Mouse (Mus musculus) CH12.LX (cell line): ENCODE data around the gene Kdm7a. TPM values are rescaled to one million over a fixed set of nuclear protein-coding genes. Genes with fewer than 3 reads are reported as not detected.

Experiments
- DNase-seq: peaks from one replicate; pipeline ENCODE4 v3.0.0-alpha.2; 2013; ENCODE audit errors: extremely low read depth
- H3K27ac ChIP-seq: 2 replicates; pipeline ENCODE4 v1.5.1; 2012; ENCODE audit warnings: low read depth, mild to moderate bottlenecking, control low read depth, moderate library complexity; ENCODE audit not compliant: insufficient read depth
- H3K27me3 ChIP-seq: replicated peaks from 2 replicates; pipeline ENCODE3; 2012; ENCODE audit warnings: inconsistent platforms
- H3K36me3 ChIP-seq, 2 experiments: replicated peaks in 1 of 2; 2 replicates each; pipeline versions ENCODE3 to v1.6.1; 2012; ENCODE audit warnings: inconsistent platforms in 1 of 2, low read length in 1 of 2, mild to moderate bottlenecking in 1 of 2, mixed read lengths in 1 of 2, moderate library complexity in 1 of 2; ENCODE audit not compliant: control insufficient read depth in 1 of 2, insufficient read depth in 1 of 2
- H3K4me1 ChIP-seq, 2 experiments: 2 replicates each; pipeline ENCODE4 v1.6.1; 2012; ENCODE audit warnings: inconsistent platforms in 1 of 2, moderate library complexity in 1 of 2; ENCODE audit not compliant: insufficient read depth in 2 of 2, control insufficient read depth in 1 of 2
- H3K4me2 ChIP-seq: 2 replicates; pipeline ENCODE4 v1.6.1; 2012; ENCODE audit warnings: low read depth, mild to moderate bottlenecking, control low read depth; ENCODE audit not compliant: poor library complexity, insufficient read depth, severe bottlenecking
- H3K4me3 ChIP-seq, 3 experiments: fragments of 150-350 bp in 1 of 3; sonication (generic) in 1 of 3; replicated peaks in 1 of 3; 2 replicates each; pipeline versions ENCODE3 to v1.5.1; 2011 to 2012; ENCODE audit warnings: low read depth in 2 of 3, low read length in 2 of 3, mild to moderate bottlenecking in 2 of 3, moderate library complexity in 2 of 3, control low read depth in 1 of 3, improper control_type of control experiment in 1 of 3, inconsistent platforms in 1 of 3, mixed read lengths in 1 of 3; ENCODE audit not compliant: poor library complexity in 1 of 3
- H3K79me2 ChIP-seq: replicated peaks from 2 replicates; pipeline ENCODE4 v1.6.1; 2012; ENCODE audit warnings: mild to moderate bottlenecking, moderate library complexity; ENCODE audit not compliant: control insufficient read depth, poor library complexity, insufficient read depth, severe bottlenecking; ENCODE audit errors: extremely low read depth
- H3K9ac ChIP-seq: 2 replicates; pipeline ENCODE4 v1.6.1; 2012; ENCODE audit warnings: low read depth, mild to moderate bottlenecking, control low read depth, moderate library complexity; ENCODE audit not compliant: insufficient read depth
- H3K9me3 ChIP-seq: replicated peaks from 2 replicates; pipeline ENCODE3; 2012; ENCODE audit warnings: low read length, inconsistent platforms, mixed read lengths
- BHLHE40 ChIP-seq: IDR thresholded peaks from 2 replicates; pipeline ENCODE4 v1.6.1; 2011; ENCODE audit warnings: mild to moderate bottlenecking, low read depth, low read length, improper control_type of control experiment
- CHD2 ChIP-seq: IDR thresholded peaks from 2 replicates; pipeline ENCODE4 v1.6.1; 2011; ENCODE audit warnings: low read length, improper control_type of control experiment
- CTCF ChIP-seq, 2 experiments: IDR thresholded peaks in 1 of 2; conservative IDR thresholded peaks in 1 of 2; 2 replicates each; pipeline ENCODE4 v1.5.1; 2011 to 2012; ENCODE audit warnings: low read depth in 2 of 2, low read length in 2 of 2, improper control_type of control experiment in 1 of 2, inconsistent platforms in 1 of 2, mild to moderate bottlenecking in 1 of 2, moderate library complexity in 1 of 2
- EP300 ChIP-seq: IDR thresholded peaks from 2 replicates; pipeline ENCODE4 v1.6.1; 2011; ENCODE audit warnings: low read length, improper control_type of control experiment
- ETS1 ChIP-seq: conservative IDR thresholded peaks from 2 replicates; pipeline ENCODE4 v1.6.1; 2012; ENCODE audit warnings: low read depth, mild to moderate bottlenecking, inconsistent platforms, low read length, improper control_type of control experiment, moderate library complexity
- HCFC1 ChIP-seq: IDR thresholded peaks from 2 replicates; pipeline ENCODE4 v1.6.1; 2012; ENCODE audit warnings: low read depth, mild to moderate bottlenecking, inconsistent platforms, low read length, improper control_type of control experiment
- IRF4 ChIP-seq: IDR thresholded peaks from 2 replicates; pipeline ENCODE4 v1.6.1; 2014; ENCODE audit warnings: low read depth, mild to moderate bottlenecking, inconsistent platforms, low read length, improper control_type of control experiment
- JUN ChIP-seq: IDR thresholded peaks from 2 replicates; pipeline ENCODE4 v1.6.1; 2011; ENCODE audit warnings: low read depth, mild to moderate bottlenecking, low read length, improper control_type of control experiment, moderate library complexity; ENCODE audit not compliant: insufficient read depth
- JUND ChIP-seq: conservative IDR thresholded peaks from 2 replicates; pipeline ENCODE4 v1.6.1; 2011; ENCODE audit warnings: low read depth, low read length, improper control_type of control experiment
- KAT2A ChIP-seq: IDR thresholded peaks from 2 replicates; pipeline ENCODE4 v1.6.1; 2012; ENCODE audit warnings: low read length, improper control_type of control experiment, inconsistent platforms; ENCODE audit not compliant: insufficient replicate concordance
- MAFK ChIP-seq: IDR thresholded peaks from 2 replicates; pipeline ENCODE4 v1.6.1; 2011; ENCODE audit warnings: low read length, improper control_type of control experiment; ENCODE audit not compliant: insufficient replicate concordance
- MAX ChIP-seq: IDR thresholded peaks from 2 replicates; pipeline ENCODE4 v1.6.1; 2011; ENCODE audit warnings: low read length, improper control_type of control experiment
- MAZ ChIP-seq: IDR thresholded peaks from 2 replicates; pipeline ENCODE4 v1.6.1; 2012; ENCODE audit warnings: low read depth, mild to moderate bottlenecking, inconsistent platforms, low read length, improper control_type of control experiment, moderate library complexity
- MXI1 ChIP-seq: IDR thresholded peaks from 2 replicates; pipeline ENCODE4 v1.6.1; 2011; ENCODE audit warnings: mild to moderate bottlenecking, low read depth, low read length, improper control_type of control experiment
- MYC ChIP-seq: IDR thresholded peaks from 2 replicates; pipeline ENCODE4 v1.6.1; 2011; ENCODE audit warnings: low read depth, mild to moderate bottlenecking, improper control_type of control experiment, low read length
- NELFE ChIP-seq: IDR thresholded peaks from 2 replicates; pipeline ENCODE4 v1.6.1; 2011; ENCODE audit warnings: low read depth, low read length, improper control_type of control experiment
- POLR2AphosphoS2 ChIP-seq: IDR thresholded peaks from 2 replicates; pipeline ENCODE4 v1.6.1; 2011; ENCODE audit warnings: low read depth, low read length, improper control_type of control experiment
- RAD21 ChIP-seq: IDR thresholded peaks from 2 replicates; pipeline ENCODE4 v1.6.1; 2011; ENCODE audit warnings: low read depth, mild to moderate bottlenecking, low read length, improper control_type of control experiment, moderate library complexity
- SIN3A ChIP-seq: IDR thresholded peaks from 2 replicates; pipeline ENCODE4 v1.6.1; 2012; ENCODE audit warnings: low read length, improper control_type of control experiment, inconsistent platforms
- SMC3 ChIP-seq: IDR thresholded peaks from 2 replicates; pipeline ENCODE4 v1.6.1; 2011; ENCODE audit warnings: low read depth, low read length, improper control_type of control experiment
- TBP ChIP-seq: conservative IDR thresholded peaks from 2 replicates; pipeline ENCODE4 v1.6.1; 2011; ENCODE audit warnings: low read depth, low read length, improper control_type of control experiment
- TCF12 ChIP-seq: IDR thresholded peaks from 2 replicates; pipeline ENCODE4 v1.6.1; 2014; ENCODE audit warnings: low read depth, mild to moderate bottlenecking, inconsistent platforms, low read length, improper control_type of control experiment
- UBTF ChIP-seq: IDR thresholded peaks from 2 replicates; pipeline ENCODE4 v1.6.1; 2012; ENCODE audit warnings: low read depth, mild to moderate bottlenecking, inconsistent platforms, low read length, improper control_type of control experiment, moderate library complexity
- USF2 ChIP-seq: conservative IDR thresholded peaks from 2 replicates; pipeline ENCODE4 v1.6.1; 2011; ENCODE audit warnings: low read depth, low read length, improper control_type of control experiment
- ZC3H11A ChIP-seq: IDR thresholded peaks from 2 replicates; pipeline ENCODE4 v1.6.1; 2012; ENCODE audit warnings: low read depth, mild to moderate bottlenecking, inconsistent platforms, low read length, improper control_type of control experiment
- ZKSCAN1 ChIP-seq: IDR thresholded peaks from 2 replicates; pipeline ENCODE4 v1.6.1; 2012; ENCODE audit warnings: low read depth, inconsistent platforms, low read length, improper control_type of control experiment, borderline replicate concordance
- ZNF384 ChIP-seq: IDR thresholded peaks from 2 replicates; pipeline ENCODE4 v1.6.1; 2012; ENCODE audit warnings: low read depth, low read length, improper control_type of control experiment, inconsistent platforms
- dilution Hi-C: fragments of 300-500 bp; cut with MboI; formaldehyde crosslinking; loops from 2 replicates; pipeline ENCODE4 v1.14.3; 2020; ENCODE audit warnings: low sequenced_read_pairs; ENCODE audit not compliant: extremely low pct_unique_long_range_greater_than_20kb, extremely low pct_ligation_motif_present
- in situ Hi-C: fragments of 300-500 bp; cut with MboI; formaldehyde crosslinking; loops from 3 replicates; pipeline ENCODE4 v1.14.3; 2019; ENCODE audit warnings: low sequenced_read_pairs, low pct_ligation_motif_present, low pct_unique_long_range_greater_than_20kb, mixed read lengths
- polyA plus RNA-seq: library from polyadenylated mRNA; unstranded; fragments of >175 nt; gene quantifications from 2 replicates; pipeline ENCODE4 v1.2.1, GENCODE M21; 2012; ENCODE audit warnings: low read depth; ENCODE audit not compliant: insufficient read length
- total RNA-seq, 2 experiments: library from RNA; depleted of rRNA; stranded (reverse); fragments of 300-350 nt in 1 of 2; fragments of >200 nt in 1 of 2; gene quantifications; 2 replicates each; pipeline ENCODE4 v1.2.3; 2012 to 2014

The Kdm7a gene
- total and polyA plus RNA-seq, 3 experiments: 1.6 to 2.1 (median 1.7) TPM

GRCm38 (mm10) chr6:39161975-39162374, 44.6 kb downstream of the Kdm7a start:
- Histone ChIP-seq H3K36me3 (peaks cover 0 to 12% of the 10 kb centered on the region in 2 experiments), H3K27ac (no peak overlapping the region), H3K79me2 (no peaks in the 10 kb centered on the region), H3K4me1 (peaks cover 0 to 5% of the 10 kb centered on the region in 2 experiments; a peak in 1 of 4 replicates), H3K9me3 (no peaks in the 10 kb centered on the region), H3K9ac (no peak overlapping the region), H3K4me2 (no peak overlapping the region), H3K27me3 (no peaks in the 10 kb centered on the region), H3K4me3 (no peak overlapping the region)
- in situ Hi-C loops: no loop called here
- no peak for DNase-seq
- TF ChIP-seq MAZ (no peak), MYC (no peak), JUND (no peak), IRF4 (no peak), SIN3A (no peak), MXI1 (no peak), SMC3 (no peak), USF2 (no peak), EP300 (no peak), ETS1 (no peak), MAFK (no peak), RAD21 (no peak), NELFE (no peak), ZC3H11A (no peak)
- dilution Hi-C loops: no loop called here

- Histone ChIP-seq H3K9ac (no peak overlapping the region), H3K4me1 (no peaks in the 10 kb centered on the region), H3K4me3 (no peak overlapping the region), H3K4me2 (no peak overlapping the region), H3K27ac (no peak overlapping the region), H3K36me3 (peaks cover 22 to 54% of the 10 kb centered on the region in 2 experiments), H3K27me3 (no peaks in the 10 kb centered on the region), H3K9me3 (no peaks in the 10 kb centered on the region), H3K79me2 (no peaks in the 10 kb centered on the region)
- TF ChIP-seq CTCF (conservative IDR thresholded peaks at IDR 0.05 in 1 of 2, IDR thresholded peaks at IDR 0.05 in 1 of 2; ENCODE audit: low read depth in 2 of 2, low read length in 2 of 2) (peak in 1 of 2 experiments; percentile 49; a peak in 2 of 4 replicates), BHLHE40 (no peak), HCFC1 (no peak), ZKSCAN1 (no peak), RAD21 (peak; percentile 43), MAFK (no peak), UBTF (no peak), ZNF384 (no peak), TCF12 (no peak), POLR2AphosphoS2 (no peak), TBP (no peak), ZC3H11A (no peak), MAX (no peak), USF2 (no peak), SMC3 (peak; percentile 23; the same call in 1 of the 2 replicates), JUN (no peak), KAT2A (no peak), MYC (no peak), SIN3A (no peak), CHD2 (no peak)
- in situ Hi-C loops (no loop called here), dilution Hi-C loops (no loop called here)
- DNase-seq: no peak
These were observed 60.5 kb downstream of the Kdm7a start for GRCm38 (mm10) chr6:39146041-39146440.
